Mouse (Mus musculus) thymus, adult 2 months (tissue): ENCODE data around the gene Hs6st2.

Experiments
- CTCF ChIP-seq: fragments of 200-500 bp; IDR thresholded peaks from 2 replicates; pipeline ENCODE4 v1.5.1; 2012; ENCODE audit warnings: mild to moderate bottlenecking, control low read depth, low read length, moderate library complexity, borderline replicate concordance; ENCODE audit not compliant: control insufficient read depth, poor library complexity, insufficient read depth; ENCODE audit errors: extremely low read depth
- POLR2A ChIP-seq: fragments of 200-500 bp; IDR thresholded peaks from 2 replicates; pipeline ENCODE4 v1.6.1; 2012; ENCODE audit warnings: mild to moderate bottlenecking, low read length, control low read depth, moderate library complexity; ENCODE audit not compliant: control insufficient read depth, poor library complexity, insufficient read depth; ENCODE audit errors: extremely low read depth

DNA sequence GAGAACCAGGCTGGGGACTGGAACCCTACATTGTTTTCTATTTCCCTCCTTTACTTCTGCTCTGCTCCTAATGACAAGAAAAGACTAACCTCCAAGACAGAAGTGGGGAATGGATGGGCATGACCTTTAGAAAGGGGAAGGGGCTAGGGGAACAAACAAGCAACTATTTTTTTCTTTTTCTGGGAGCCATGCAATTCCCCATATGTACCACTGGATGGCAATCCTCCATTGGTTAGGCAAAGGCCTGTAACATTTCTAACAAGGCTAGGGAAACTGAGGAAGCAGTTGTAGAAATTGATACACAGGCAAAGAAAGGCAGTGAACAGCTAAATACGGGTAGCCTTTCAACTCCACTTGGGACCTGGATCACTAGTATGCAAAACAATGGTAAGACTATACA, 183.8 kb downstream of the Hs6st2 start:
- TF ChIP-seq POLR2A (no peak), CTCF (no peak)
